10 mouse cellular contexts compared by ENCODE assay signal in genomic region chr9:107307099-107307872, GRCm38 (mm10). TPM values are rescaled to one million over a fixed set of nuclear protein-coding genes. Genes with fewer than 3 reads are reported as not detected.
DNase-seq lines count a peak whose midpoint lies in the region; ATAC-seq lines count a peak whose summit lies in the region.
"Had no signal": no experiment of that assay in that cellular context is flagged by ENCODE, and none has a peak within 500 bp of the region (broad histone marks: within the 10 kb centered on the region; RNA-seq: fewer than 3 reads in every experiment).

No protein-coding gene starts in this region.

- peak overlapping the region; percentile 48 for H3K9ac ChIP-seq in heart, embryonic 14.5 days (ENCODE audit: low read length)
- peak overlapping the region; percentile 24 for H3K9ac ChIP-seq in stomach, embryonic 16.5 days (ENCODE audit: low read length)

- peaks cover 37 to 43% of the 10 kb centered on the region in 2 experiments for H3K4me1 ChIP-seq in heart, embryonic 14.5 days (ENCODE audit: control insufficient read depth in 2 of 2, insufficient read depth in 2 of 2, low read length in 2 of 2)
- peaks cover 35% of the 10 kb centered on the region for H3K4me1 ChIP-seq in stomach, embryonic 16.5 days (ENCODE audit: control insufficient read depth, insufficient read depth, low read length)

- WGBS in heart, embryonic 14.5 days = 45% methylated on average over 11 of the region's 11 CpGs
- 64% methylated on average over 11 of the region's 11 CpGs for whole genome bisulfite sequencing in stomach, embryonic 16.5 days

- no peaks in the 10 kb centered on the region for H3K36me3 ChIP-seq in heart, embryonic 14.5 days (ENCODE audit: control insufficient read depth, insufficient read depth, low read length)
- no peaks in the 10 kb centered on the region for H3K36me3 ChIP-seq in stomach, embryonic 16.5 days (ENCODE audit: control insufficient read depth, insufficient read depth, low read length)

- ATAC-seq in heart, embryonic 14.5 days (ENCODE audit: insufficient number of reproducible peaks, insufficient read depth, low FRiP score, low read depth) = 0 out of 2 replicates have a peak, but pooled peaks have one; percentile 10
- peak; percentile 2; the same call in 1 of the 2 replicates for ATAC-seq in stomach, embryonic 16.5 days (ENCODE audit: insufficient read depth, low FRiP score)
- ATAC-seq in frontal cortex, adult (ENCODE audit: low TSS enrichment) = no peak
- ATAC-seq: activated CD4-positive, CD25-positive, alpha-beta regulatory T cell, adult 4 months had no signal

- H3K4me2 ChIP-seq in heart, embryonic 14.5 days (ENCODE audit: low read length) = peak overlapping the region; percentile 38
- H3K4me2 ChIP-seq in stomach, embryonic 16.5 days (ENCODE audit: low read depth, low read length) = 0 out of 2 replicates have a peak overlapping the region, but pooled peaks have one; percentile 7

- H3K27ac ChIP-seq in heart, embryonic 14.5 days (replicated peaks in 1 of 2; ENCODE audit: control insufficient read depth in 1 of 2, insufficient read depth in 1 of 2, low read depth in 2 of 2, low read length in 2 of 2) = peak overlapping the region; percentile 75 to 89
- peak overlapping the region; percentile 83 for H3K27ac ChIP-seq in stomach, embryonic 16.5 days (ENCODE audit: low read length)

- peak; percentile 26 to 56 for DNase-seq in spleen, postnatal 36 days (ENCODE audit: low spot score in 2 of 2)
- no peak for DNase-seq in spleen, adult 12 weeks (ENCODE audit: low spot score)
- peak; percentile 47 for DNase-seq in kidney, postnatal 10 days
- DNase-seq in thymus, postnatal 0 days (ENCODE audit: low spot score) = no peak
- DNase-seq in B cell, adult 2 months = no peak
- DNase-seq: thymus, postnatal 14 days had no signal

- no peak overlapping the region for H3K4me3 ChIP-seq in heart, embryonic 14.5 days (ENCODE audit: control insufficient read depth in 1 of 2, insufficient read depth in 1 of 2, low read depth in 1 of 2, low read length in 2 of 2)
- H3K4me3 ChIP-seq in stomach, embryonic 16.5 days (replicated peaks; ENCODE audit: low read length) = no peak overlapping the region

- no peaks in the 10 kb centered on the region for H3K9me3 ChIP-seq in heart, embryonic 14.5 days (ENCODE audit: control insufficient read depth, low read length)
- H3K9me3 ChIP-seq in stomach, embryonic 16.5 days (replicated peaks; ENCODE audit: control insufficient read depth, low read length) = no peaks in the 10 kb centered on the region

- no peaks in the 10 kb centered on the region for H3K27me3 ChIP-seq in heart, embryonic 14.5 days (ENCODE audit: control insufficient read depth, insufficient read depth, low read length)
- no peaks in the 10 kb centered on the region for H3K27me3 ChIP-seq in stomach, embryonic 16.5 days (ENCODE audit: control insufficient read depth, insufficient read depth, low read length)

RNA-seq across cellular contexts. Expression of gene Cish, which starts 11.5 kb away (rescaled TPM):
- 14.7 and 14.9 TPM in 2 replicates for polyA plus RNA-seq in heart, embryonic 14.5 days (2014; fragmentation: Nextera tagmentation; extraction: Ambion mirVana)
- polyA plus RNA-seq in stomach, embryonic 16.5 days (2015; fragmentation: Nextera tagmentation; extraction: Ambion mirVana) = 13.2 and 16.5 TPM in 2 replicates
- polyA plus RNA-seq in thymus, postnatal 0 days (2015; fragmentation: Nextera tagmentation; extraction: Ambion mirVana) = 12.9 and 20.3 TPM in 2 replicates

RNA-seq across cellular contexts. Expression of gene Mapkapk3, which starts 17.6 kb away (rescaled TPM):
- polyA plus RNA-seq in heart, embryonic 14.5 days (2014; fragmentation: Nextera tagmentation; extraction: Ambion mirVana) = 6.4 and 6.5 TPM in 2 replicates
- polyA plus RNA-seq in stomach, embryonic 16.5 days (2015; fragmentation: Nextera tagmentation; extraction: Ambion mirVana) = 41.2 and 46.4 TPM in 2 replicates
- polyA plus RNA-seq in thymus, postnatal 0 days (2015; fragmentation: Nextera tagmentation; extraction: Ambion mirVana) = 21.9 and 22.5 TPM in 2 replicates

RNA-seq across cellular contexts. Expression of gene Hemk1, which starts 30.9 kb away (rescaled TPM):
- 13.6 and 14.2 TPM in 2 replicates for polyA plus RNA-seq in heart, embryonic 14.5 days (2014; fragmentation: Nextera tagmentation; extraction: Ambion mirVana)
- 11.3 and 11.8 TPM in 2 replicates for polyA plus RNA-seq in stomach, embryonic 16.5 days (2015; fragmentation: Nextera tagmentation; extraction: Ambion mirVana)
- 5.7 and 6.2 TPM in 2 replicates for polyA plus RNA-seq in thymus, postnatal 0 days (2015; fragmentation: Nextera tagmentation; extraction: Ambion mirVana)

RNA-seq across cellular contexts. Expression of gene 6430571L13Rik, which starts 33.1 kb away (rescaled TPM):
- polyA plus RNA-seq in heart, embryonic 14.5 days (2014; fragmentation: Nextera tagmentation; extraction: Ambion mirVana) = 0.51 and 1.1 TPM in 2 replicates
- 0.47 and 0.90 TPM in 2 replicates for polyA plus RNA-seq in stomach, embryonic 16.5 days (2015; fragmentation: Nextera tagmentation; extraction: Ambion mirVana)
- polyA plus RNA-seq in thymus, postnatal 0 days (2015; fragmentation: Nextera tagmentation; extraction: Ambion mirVana) = 0.42 and 0.51 TPM in 2 replicates

Comparison
In these comparisons a context has a peak if more than half of its experiments do, and no peak if none do; other contexts are left out.
1. DNase-seq: peak in spleen, postnatal 36 days (2 of 2) and kidney, postnatal 10 days (single experiment); none in spleen, adult 12 weeks (single experiment), thymus, postnatal 0 days (single experiment) and B cell, adult 2 months (0 of 2).